Mouse (Mus musculus) gastrocnemius, postnatal 25 days (tissue): ENCODE data around the gene Polr2f. TPM values are rescaled to one million over a fixed set of nuclear protein-coding genes. Genes with fewer than 3 reads are reported as not detected.
A peak's percentile ranks its signal among the peaks of the same experiment; 100 is the strongest.

ENCODE experiments used
- DNase-seq: peaks from one replicate; pipeline ENCODE4 v3.0.0; 2022
- total RNA-seq, 2 experiments: library from RNA; stranded (reverse); gene quantifications; 1 replicate in 1 of 2; 2 replicates in 1 of 2; pipeline ENCODE4 v1.2.3; 2021

Polr2f gene
- total RNA-seq, 2 experiments from 2014 or later, result 65.8 to 66.9 TPM

- no peak for DNase-seq
Measured at GRCm38 (mm10) chr15:79155572-79155971, 14.8 kb downstream of the Polr2f start.

GRCm38 (mm10) chr15:79162301-79162700, 21.5 kb downstream of the Polr2f start:
- no peak for DNase-seq

- no peak for DNase-seq
Measured at GRCm38 (mm10) chr15:79162822-79163221, 22.0 kb downstream of the Polr2f start.

- no peak for DNase-seq
Measured at GRCm38 (mm10) chr15:79164251-79164650, 23.4 kb downstream of the Polr2f start.

GRCm38 (mm10) chr15:79165140-79165539, 24.3 kb downstream of the Polr2f start, which contains the start of gene Sox10:
Gene Sox10 (minus strand): TSS chr15:79165240.
- DNase-seq, result no peak

GRCm38 (mm10) chr15:79166712-79167111, 25.9 kb downstream of the Polr2f start:
- peak; percentile 4 for DNase-seq

GRCm38 (mm10) chr15:79176905-79177304, 36.1 kb downstream of the Polr2f start:
- no peak for DNase-seq

GRCm38 (mm10) chr15:79185213-79185612, 44.4 kb downstream of the Polr2f start:
- no peak for DNase-seq

GRCm38 (mm10) chr15:79187819-79188218, 47.0 kb downstream of the Polr2f start:
- DNase-seq, result no peak

- no peak for DNase-seq
Measured at GRCm38 (mm10) chr15:79191426-79191825, 50.6 kb downstream of the Polr2f start.

GRCm38 (mm10) chr15:79192450-79192849, 51.6 kb downstream of the Polr2f start:
- DNase-seq, result no peak

- DNase-seq, result no peak
Measured at GRCm38 (mm10) chr15:79192885-79193845, 52.4 kb downstream of the Polr2f start.

GRCm38 (mm10) chr15:79194048-79194447, 53.2 kb downstream of the Polr2f start:
- no peak for DNase-seq

GRCm38 (mm10) chr15:79194946-79195345, 54.1 kb downstream of the Polr2f start:
- no peak for DNase-seq

GRCm38 (mm10) chr15:79195492-79195891, 54.7 kb downstream of the Polr2f start:
- peak; percentile 39 for DNase-seq

- DNase-seq, result no peak
Measured at GRCm38 (mm10) chr15:79199390-79199976, 58.7 kb downstream of the Polr2f start.

Other genes starting within 250 kb of the Polr2f start
- gene Gm49510, start 241.3 kb upstream of the Polr2f start, total RNA-seq, result under 1 TPM in 1 of 2 experiments, not detected in 1; 0.11 TPM
- gene Sh3bp1, start 241.2 kb upstream of the Polr2f start, total RNA-seq, result 1 to 10 TPM; 2.6 to 3.1 TPM
- 1 to 10 TPM; 2.3 TPM for gene Pdxp, start 227.1 kb upstream of the Polr2f start, total RNA-seq
- 100 to 1,000 TPM; 224 to 270 TPM for gene Lgals1, start 214.3 kb upstream of the Polr2f start, total RNA-seq
- gene Nol12, start 206.1 kb upstream of the Polr2f start, total RNA-seq, result 10 to 100 TPM; 22.2 to 23.1 TPM
- gene Triobp, start 193.3 kb upstream of the Polr2f start, total RNA-seq, result 10 to 100 TPM; 35.3 to 42.2 TPM
- 10 to 100 TPM; 73.2 to 75.3 TPM for gene H1f0, start 112.6 kb upstream of the Polr2f start, total RNA-seq
- not detected for gene Galr3, start 99.1 kb upstream of the Polr2f start, total RNA-seq
- 1 to 10 TPM; 3.6 to 4.4 TPM for gene Ankrd54, start 78.1 kb upstream of the Polr2f start, total RNA-seq
- gene Eif3l, start 65.8 kb upstream of the Polr2f start, total RNA-seq, result 10 to 100 TPM; 46.3 to 53.2 TPM
- 10 to 100 TPM; 14.0 to 15.0 TPM for gene Micall1, start 32.1 kb upstream of the Polr2f start, total RNA-seq
- 1 to 10 TPM in 1 of 2 experiments, under 1 TPM in 1; 0.56 to 1.6 TPM for gene 1700088E04Rik, start 244 bp downstream of the Polr2f start, total RNA-seq
- 1 to 10 TPM; 1.3 to 1.8 TPM for gene Sox10, start 24.2 kb downstream of the Polr2f start, total RNA-seq
- 10 to 100 TPM; 24.8 to 28.5 TPM for gene Pick1, start 88.2 kb downstream of the Polr2f start, total RNA-seq
- under 1 TPM; 0.23 to 0.54 TPM for gene Gm49486, start 88.4 kb downstream of the Polr2f start, total RNA-seq
- gene Slc16a8, start 113.8 kb downstream of the Polr2f start, total RNA-seq, result under 1 TPM in 1 of 2 experiments, not detected in 1; 0.20 TPM
- 1 to 10 TPM; 1.6 to 1.9 TPM for gene Baiap2l2, start 144.5 kb downstream of the Polr2f start, total RNA-seq
- gene Pla2g6, start 187.4 kb downstream of the Polr2f start, total RNA-seq, result 10 to 100 TPM; 15.0 to 16.0 TPM
- gene Maff, start 205.6 kb downstream of the Polr2f start, total RNA-seq, result 1 to 10 TPM; 2.7 to 3.8 TPM